Mouse (Mus musculus) retina, embryonic 14.5 days (tissue): Measurements from ENCODE around the gene Antxr2.
A peak's percentile ranks its signal among the peaks of the same experiment; 100 is the strongest.

Experiments
- DNase-seq: peaks from one replicate; pipeline ENCODE4 v3.0.0-alpha.2; 2015; ENCODE audit warnings: low spot score

Antxr2 gene

GRCm38 (mm10) chr5:97995881-97996280, 35.0 kb downstream of the Antxr2 start:
- no peak for DNase-seq

- no peak for DNase-seq
Measured at GRCm38 (mm10) chr5:97986656-97987294, 44.1 kb downstream of the Antxr2 start.

- no peak for DNase-seq
Measured at GRCm38 (mm10) chr5:97983375-97983774, 47.5 kb downstream of the Antxr2 start.

- peak; percentile 63 for DNase-seq
Measured at GRCm38 (mm10) chr5:97980472-97980871, 50.4 kb downstream of the Antxr2 start.

GRCm38 (mm10) chr5:97973293-97973692, 57.5 kb downstream of the Antxr2 start:
- DNase-seq = no peak

- no peak for DNase-seq
Measured at GRCm38 (mm10) chr5:97972029-97972428, 58.8 kb downstream of the Antxr2 start.

GRCm38 (mm10) chr5:97971236-97971635, 59.6 kb downstream of the Antxr2 start:
- no peak for DNase-seq

GRCm38 (mm10) chr5:97967044-97967443, 63.8 kb downstream of the Antxr2 start:
- DNase-seq = no peak

GRCm38 (mm10) chr5:97966101-97966500, 64.7 kb downstream of the Antxr2 start:
- DNase-seq = no peak

GRCm38 (mm10) chr5:97964444-97964843, 66.4 kb downstream of the Antxr2 start:
- no peak for DNase-seq

- DNase-seq = no peak
Measured at GRCm38 (mm10) chr5:97962512-97962911, 68.3 kb downstream of the Antxr2 start.

GRCm38 (mm10) chr5:97961786-97962185, 69.1 kb downstream of the Antxr2 start:
- DNase-seq = no peak

- DNase-seq = no peak
Measured at GRCm38 (mm10) chr5:97959651-97960050, 71.2 kb downstream of the Antxr2 start.

- DNase-seq = no peak
Measured at GRCm38 (mm10) chr5:97959010-97959409, 71.8 kb downstream of the Antxr2 start.

GRCm38 (mm10) chr5:97957501-97957900, 73.3 kb downstream of the Antxr2 start:
- DNase-seq = no peak

GRCm38 (mm10) chr5:97954193-97954772, 76.6 kb downstream of the Antxr2 start:
- DNase-seq = no peak

GRCm38 (mm10) chr5:97953241-97953920, 77.5 kb downstream of the Antxr2 start:
- DNase-seq = no peak

- DNase-seq = no peak
Measured at GRCm38 (mm10) chr5:97947261-97947660, 83.6 kb downstream of the Antxr2 start.

- no peak for DNase-seq
Measured at GRCm38 (mm10) chr5:97946236-97946635, 84.6 kb downstream of the Antxr2 start.

- peak; percentile 68 for DNase-seq
Measured at GRCm38 (mm10) chr5:97935140-97936129, 95.4 kb downstream of the Antxr2 start.

GRCm38 (mm10) chr5:97917654-97918053, 113.2 kb downstream of the Antxr2 start:
- DNase-seq = no peak

- no peak for DNase-seq
Measured at GRCm38 (mm10) chr5:97914890-97915289, 116.0 kb downstream of the Antxr2 start.
